Mouse (Mus musculus) ES-Bruce4 (cell line): ENCODE measurements around the gene Grm8. TPM values are rescaled to one million over a fixed set of nuclear protein-coding genes. Genes with fewer than 3 reads are reported as not detected.

ENCODE experiments used
- H3K27ac ChIP-seq: 2 replicates; pipeline ENCODE4 v1.5.1; 2012; ENCODE audit warnings: low read length, inconsistent platforms; ENCODE audit not compliant: insufficient read depth
- H3K27me3 ChIP-seq: 2 replicates; pipeline ENCODE4 v1.6.1; 2012; ENCODE audit warnings: mild to moderate bottlenecking, low read length, inconsistent platforms; ENCODE audit not compliant: control insufficient read depth, poor library complexity, insufficient read depth, severe bottlenecking
- H3K36me3 ChIP-seq: 2 replicates; pipeline ENCODE4 v1.6.1; 2012; ENCODE audit warnings: inconsistent platforms, mild to moderate bottlenecking, low read length, moderate library complexity; ENCODE audit not compliant: control insufficient read depth, poor library complexity, insufficient read depth, severe bottlenecking
- H3K4me1 ChIP-seq: one replicate; pipeline ENCODE4 v1.8.1; 2011; ENCODE audit warnings: low read length; ENCODE audit not compliant: control insufficient read depth, insufficient read depth
- H3K4me3 ChIP-seq: 2 replicates; pipeline ENCODE4 v1.5.1; 2011; ENCODE audit warnings: low read depth, mild to moderate bottlenecking, low read length
- H3K9ac ChIP-seq: 2 replicates; pipeline ENCODE4 v1.6.1; 2012; ENCODE audit warnings: low read depth, mild to moderate bottlenecking, inconsistent platforms; ENCODE audit not compliant: poor library complexity, severe bottlenecking
- H3K9me3 ChIP-seq: replicated peaks from 2 replicates; pipeline ENCODE4 v1.6.1; 2012; ENCODE audit warnings: mild to moderate bottlenecking, low read length, inconsistent platforms; ENCODE audit not compliant: control insufficient read depth, poor library complexity, insufficient read depth, severe bottlenecking
- CTCF ChIP-seq: IDR thresholded peaks from one replicate; pipeline ENCODE4 v1.8.1; 2011; ENCODE audit warnings: low read depth, low read length
- EP300 ChIP-seq: IDR thresholded peaks from 2 replicates; pipeline ENCODE4 v1.6.1; 2011; ENCODE audit warnings: low read depth, low read length; ENCODE audit not compliant: insufficient read depth
- POLR2A ChIP-seq: IDR thresholded peaks from one replicate; pipeline ENCODE4 v1.8.1; 2011; ENCODE audit warnings: low read length; ENCODE audit not compliant: insufficient read depth
- polyA plus RNA-seq: library from polyadenylated mRNA; stranded (reverse); fragments of >200 nt; gene quantifications from 2 replicates; pipeline ENCODE4 v1.2.4, GENCODE M21; 2011; ENCODE audit warnings: low read depth; ENCODE audit not compliant: missing spikeins, insufficient read depth, insufficient read length

The Grm8 gene
- polyA plus RNA-seq, 1 experiment = 1.9 TPM

DNA sequence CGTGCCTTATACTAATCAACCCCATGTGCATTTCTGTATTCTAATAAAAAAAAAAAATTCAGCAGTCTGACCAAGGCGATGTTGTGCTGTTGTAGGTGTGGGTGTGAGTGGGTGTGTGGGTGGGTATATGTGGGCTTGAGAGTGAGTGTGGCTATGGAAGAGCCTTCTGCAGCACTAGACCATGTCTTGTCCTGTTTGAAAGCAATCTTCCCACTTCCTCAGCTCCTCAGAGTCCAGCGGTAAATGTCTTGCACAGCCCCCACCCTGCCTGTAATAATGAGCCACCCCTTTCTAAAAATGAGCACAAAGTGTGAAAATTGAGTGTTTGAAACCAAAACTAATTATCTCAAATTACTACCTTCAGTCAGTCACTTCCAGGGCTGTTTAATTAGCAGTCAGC lies 152.4 kb downstream of the Grm8 start:
- Histone ChIP-seq H3K36me3 (no peaks in the 10 kb centered on the region), H3K27me3 (no peaks in the 10 kb centered on the region), H3K27ac (no peak overlapping the region), H3K9me3 (no peaks in the 10 kb centered on the region; the same call in 1 of the 2 replicates), H3K4me3 (no peak overlapping the region), H3K9ac (no peak overlapping the region), H3K4me1 (no peaks in the 10 kb centered on the region)
- no peak for TF ChIP-seq EP300
- no peak for TF ChIP-seq POLR2A
- no peak for TF ChIP-seq CTCF

DNA sequence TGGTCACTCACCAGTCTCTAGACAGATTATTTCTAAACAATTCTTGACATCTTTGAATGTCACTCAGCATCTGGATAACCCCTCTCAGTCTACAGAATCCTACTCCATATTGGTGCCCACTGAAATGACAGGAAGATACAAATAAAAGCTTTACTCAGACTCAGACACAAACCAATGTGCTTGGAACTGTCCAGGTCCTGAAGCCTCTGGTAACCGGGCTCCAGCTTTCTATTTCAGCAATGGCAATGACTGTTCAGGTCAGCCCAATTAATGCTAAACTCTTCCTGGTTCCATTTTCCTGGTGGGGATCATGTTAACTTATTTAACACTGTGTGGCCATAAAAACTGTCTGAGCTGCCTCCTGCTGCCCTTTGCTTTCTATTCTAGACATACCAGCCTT lies 153.0 kb downstream of the Grm8 start:
- Histone ChIP-seq H3K4me3 (no peak overlapping the region), H3K36me3 (no peaks in the 10 kb centered on the region), H3K27me3 (no peaks in the 10 kb centered on the region), H3K27ac (no peak overlapping the region), H3K4me1 (no peaks in the 10 kb centered on the region), H3K9ac (no peak overlapping the region), H3K9me3 (no peaks in the 10 kb centered on the region; the same call in 1 of the 2 replicates)
- no peak for TF ChIP-seq POLR2A
- no peak for TF ChIP-seq CTCF
- TF ChIP-seq EP300 = no peak

DNA sequence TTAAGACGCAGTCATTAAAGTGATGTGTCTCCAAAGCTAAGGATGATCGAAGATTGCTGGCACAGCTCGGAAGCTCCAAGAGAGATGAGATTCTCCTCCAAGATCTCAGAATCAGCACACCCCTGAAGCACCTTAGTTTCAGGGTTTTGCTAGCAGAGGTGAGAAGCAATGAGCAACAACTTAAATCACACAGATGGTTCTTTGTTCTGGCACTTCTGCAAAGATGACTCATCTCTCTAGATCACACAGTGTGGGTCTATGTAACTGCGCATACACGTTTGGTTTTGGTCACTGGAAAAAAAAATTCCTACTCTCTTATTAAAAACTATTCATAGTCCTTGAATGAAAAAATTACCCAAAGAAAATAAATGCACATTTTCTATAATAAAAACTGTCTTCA lies 157.6 kb downstream of the Grm8 start:
- Histone ChIP-seq H3K27me3 (no peaks in the 10 kb centered on the region), H3K27ac (no peak overlapping the region), H3K36me3 (no peaks in the 10 kb centered on the region), H3K9ac (no peak overlapping the region), H3K4me1 (no peaks in the 10 kb centered on the region), H3K9me3 (no peaks in the 10 kb centered on the region), H3K4me3 (no peak overlapping the region)
- no peak for TF ChIP-seq POLR2A

DNA sequence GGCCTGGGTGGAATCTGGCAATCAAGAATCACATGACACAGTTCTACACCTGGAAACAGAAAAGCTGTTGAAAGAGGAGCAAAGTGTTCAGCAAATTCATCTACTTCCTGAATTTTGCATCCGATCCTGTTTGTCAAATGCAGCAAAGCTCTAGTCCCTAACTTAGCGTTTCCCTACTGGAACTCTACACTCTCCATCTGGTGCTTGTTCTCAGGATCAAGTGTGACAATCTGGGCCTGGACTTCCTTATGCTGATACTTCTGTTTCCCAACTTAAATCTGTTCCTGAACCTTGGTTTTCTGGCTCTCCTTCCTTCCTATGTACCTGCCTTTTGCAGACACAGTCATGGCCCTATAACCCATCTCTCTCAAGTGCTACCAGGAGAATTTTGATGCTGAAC lies 166.1 kb downstream of the Grm8 start:
- no peak overlapping the region for H3K9ac ChIP-seq
- no peak for TF ChIP-seq CTCF
- no peak for TF ChIP-seq POLR2A
- TF ChIP-seq EP300 = no peak
- H3K9me3 ChIP-seq = no peaks in the 10 kb centered on the region
- H3K36me3 ChIP-seq = no peaks in the 10 kb centered on the region
- no peaks in the 10 kb centered on the region for H3K4me1 ChIP-seq
- no peaks in the 10 kb centered on the region for H3K27me3 ChIP-seq
- H3K4me3 ChIP-seq = no peak overlapping the region
- H3K27ac ChIP-seq = no peak overlapping the region

DNA sequence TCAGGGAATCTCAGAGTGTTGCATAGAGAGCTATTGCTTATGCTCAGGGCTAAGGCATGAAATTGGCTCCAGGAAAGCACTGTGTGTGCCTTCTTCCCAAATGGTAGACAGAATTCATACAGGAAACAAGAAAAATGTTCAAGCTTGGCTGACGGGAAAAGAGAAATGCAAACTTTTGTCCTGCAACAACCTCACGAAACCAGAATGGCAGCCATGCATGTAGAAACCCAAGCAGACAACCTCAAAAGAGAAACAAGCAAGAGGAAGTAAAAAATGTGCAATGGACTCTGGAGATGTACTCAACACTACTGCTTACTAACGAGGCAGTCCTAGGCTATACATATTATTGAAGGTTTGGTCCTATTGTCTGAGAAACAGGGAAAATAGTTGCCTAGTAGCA lies 167.9 kb downstream of the Grm8 start:
- H3K4me1 ChIP-seq = no peaks in the 10 kb centered on the region
- no peaks in the 10 kb centered on the region for H3K27me3 ChIP-seq
- no peak overlapping the region for H3K4me3 ChIP-seq
- no peak overlapping the region for H3K27ac ChIP-seq
- no peak overlapping the region for H3K9ac ChIP-seq
- H3K9me3 ChIP-seq = no peaks in the 10 kb centered on the region
- H3K36me3 ChIP-seq = no peaks in the 10 kb centered on the region
- TF ChIP-seq CTCF (no peak), EP300 (no peak), POLR2A (no peak)

DNA sequence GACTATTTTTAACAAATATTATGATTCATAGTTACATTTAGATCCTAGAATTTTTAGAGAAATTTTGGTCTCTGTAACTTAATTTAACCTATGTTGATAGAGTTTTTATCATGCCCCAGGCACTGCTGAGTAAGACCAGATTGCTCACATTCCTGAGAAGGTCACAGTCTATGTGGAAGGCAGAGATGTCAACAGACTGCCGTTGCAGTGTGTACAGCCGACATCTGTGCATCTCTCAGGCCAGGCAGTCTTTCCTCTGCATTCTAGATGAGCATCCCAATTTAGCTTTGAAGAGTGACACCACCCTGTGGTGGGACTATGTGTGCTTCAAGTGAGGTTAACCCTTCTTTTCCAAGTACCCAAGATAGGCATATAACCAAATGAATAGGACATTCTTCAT lies 169.7 kb downstream of the Grm8 start:
- TF ChIP-seq CTCF (no peak), POLR2A (no peak), EP300 (no peak)
- Histone ChIP-seq H3K27ac (no peak overlapping the region), H3K27me3 (no peaks in the 10 kb centered on the region), H3K9ac (no peak overlapping the region), H3K9me3 (no peaks in the 10 kb centered on the region), H3K4me3 (no peak overlapping the region), H3K4me1 (no peaks in the 10 kb centered on the region), H3K36me3 (no peaks in the 10 kb centered on the region)

DNA sequence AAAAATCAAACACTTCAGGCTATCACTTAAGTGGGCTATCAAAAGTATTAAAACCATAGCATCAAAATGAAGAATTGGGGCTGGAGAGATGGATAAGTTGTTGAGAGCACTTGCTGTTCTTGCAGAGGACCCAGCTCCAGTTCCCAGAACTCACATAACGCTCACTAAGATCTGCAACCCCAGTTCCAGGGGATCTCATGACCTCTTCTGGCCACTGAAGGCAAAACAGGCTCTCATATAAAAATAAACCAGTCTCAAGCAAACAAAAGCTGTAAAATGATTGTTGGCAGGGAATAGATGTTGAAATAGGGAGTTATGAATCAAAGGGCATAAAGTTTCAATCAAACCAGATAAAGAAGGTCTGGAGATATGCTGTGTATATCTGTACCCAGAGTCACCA lies 171.1 kb downstream of the Grm8 start:
- Histone ChIP-seq H3K9me3 (no peaks in the 10 kb centered on the region), H3K4me1 (no peaks in the 10 kb centered on the region), H3K9ac (no peak overlapping the region), H3K36me3 (no peaks in the 10 kb centered on the region), H3K27me3 (no peaks in the 10 kb centered on the region), H3K27ac (no peak overlapping the region), H3K4me3 (no peak overlapping the region)
- no peak for TF ChIP-seq EP300
